ENCODE assay signal across 11 mouse cellular contexts in genomic region chr17:81579728-81580425, GRCm38 (mm10).
DNase-seq lines count a peak whose midpoint lies in the region; ATAC-seq and TF ChIP-seq lines count a peak whose summit lies in the region.
"Had no signal": no experiment of that assay in that cellular context is flagged by ENCODE, and none has a peak within 500 bp of the region (broad histone marks: within the 10 kb centered on the region; RNA-seq: fewer than 3 reads in every experiment).

No protein-coding gene starts in this region.

- DNase-seq in 3T3-L1 (ENCODE audit: low read depth, low spot score) = peak; percentile 5
- DNase-seq in lung, postnatal 0 days (ENCODE audit: low spot score) = peak; percentile 67
- DNase-seq in hindbrain, embryonic 14.5 days (ENCODE audit: low spot score) = no peak
- DNase-seq in left cerebral cortex, adult 2 months (ENCODE audit: extremely low spot score in 1 of 2, low spot score in 2 of 2) = no peak
- DNase-seq: right cerebral cortex, postnatal 14 days had no signal

- no peaks in the 10 kb centered on the region for H3K9me3 ChIP-seq in heart, embryonic 14.5 days (ENCODE audit: control insufficient read depth, low read length)
- no peaks in the 10 kb centered on the region for H3K9me3 ChIP-seq in lung, postnatal 0 days (ENCODE audit: low read length)
- no peaks in the 10 kb centered on the region for H3K9me3 ChIP-seq in hindbrain, embryonic 14.5 days (ENCODE audit: control insufficient read depth, low read length)
- 0 out of 2 replicates have a peak, but pooled peaks cover 3% of the 10 kb centered on the region for H3K9me3 ChIP-seq in midbrain, embryonic 13.5 days
- H3K9me3 ChIP-seq: embryonic facial prominence, embryonic 12.5 days; hindbrain, embryonic 15.5 days; limb, embryonic 13.5 days had no signal

- TF ChIP-seq CTCF in lung, postnatal 0 days (IDR thresholded peaks at IDR 0.05) = no peak
- no peak for TF ChIP-seq CTCF in left cerebral cortex, adult 2 months (IDR thresholded peaks at IDR 0.05)

- H3K27me3 ChIP-seq in heart, embryonic 14.5 days (ENCODE audit: control insufficient read depth, insufficient read depth, low read length) = no peaks in the 10 kb centered on the region
- H3K27me3 ChIP-seq in lung, postnatal 0 days (replicated peaks; ENCODE audit: insufficient read depth, low read length) = no peaks in the 10 kb centered on the region
- no peaks in the 10 kb centered on the region for H3K27me3 ChIP-seq in hindbrain, embryonic 14.5 days (ENCODE audit: control insufficient read depth, insufficient read depth, low read length)
- H3K27me3 ChIP-seq in midbrain, embryonic 13.5 days = no peaks in the 10 kb centered on the region
- H3K27me3 ChIP-seq: embryonic facial prominence, embryonic 12.5 days; hindbrain, embryonic 15.5 days; limb, embryonic 13.5 days had no signal

- intact Hi-C loops in left cerebral cortex, adult 2 months (cut with DNase I) = loop anchor here (5.0 kb wide), 1 partner anchor 78 kb away; no protein-coding TSS in a partner anchor

- peak overlapping the region; percentile 7; the same call in 1 of the 2 replicates for H3K4me2 ChIP-seq in heart, embryonic 14.5 days (ENCODE audit: low read length)
- H3K4me2 ChIP-seq in lung, postnatal 0 days (replicated peaks; ENCODE audit: low read depth, low read length) = no peak overlapping the region; the same call in 1 of the 2 replicates
- no peak overlapping the region for H3K4me2 ChIP-seq in hindbrain, embryonic 14.5 days (replicated peaks)
- no peak overlapping the region for H3K4me2 ChIP-seq in midbrain, embryonic 13.5 days (replicated peaks)
- H3K4me2 ChIP-seq: embryonic facial prominence, embryonic 12.5 days; hindbrain, embryonic 15.5 days; limb, embryonic 13.5 days had no signal

- ATAC-seq in common myeloid progenitor, adult 5-6 weeks (replicated peaks; ENCODE audit: low read depth, poor library complexity, severe bottlenecking) = peak; percentile 62
- 0 out of 2 replicates have a peak, but pooled peaks have one; percentile 41 for ATAC-seq in heart, embryonic 14.5 days (ENCODE audit: insufficient number of reproducible peaks, insufficient read depth, low FRiP score, low read depth)
- ATAC-seq in lung, postnatal 0 days = peak; percentile 65
- no peak for ATAC-seq in hindbrain, embryonic 14.5 days (ENCODE audit: low FRiP score)
- ATAC-seq in midbrain, embryonic 13.5 days = no peak

- no peak overlapping the region for H3K4me3 ChIP-seq in heart, embryonic 14.5 days (ENCODE audit: control insufficient read depth in 1 of 2, insufficient read depth in 1 of 2, low read depth in 1 of 2, low read length in 2 of 2)
- no peak overlapping the region for H3K4me3 ChIP-seq in lung, postnatal 0 days (ENCODE audit: low read depth, low read length)
- no peak overlapping the region for H3K4me3 ChIP-seq in hindbrain, embryonic 14.5 days (replicated peaks; ENCODE audit: low read length)
- no peak overlapping the region for H3K4me3 ChIP-seq in midbrain, embryonic 13.5 days (replicated peaks)
- H3K4me3 ChIP-seq in left cerebral cortex, adult 2 months = no peak overlapping the region
- H3K4me3 ChIP-seq: embryonic facial prominence, embryonic 12.5 days; hindbrain, embryonic 15.5 days; limb, embryonic 13.5 days had no signal

- 29% methylated on average over 10 of the region's 10 CpGs for WGBS in heart, embryonic 14.5 days
- WGBS in lung, postnatal 0 days = 35% methylated on average over 10 of the region's 10 CpGs
- 87% methylated on average over 10 of the region's 10 CpGs for WGBS in hindbrain, embryonic 14.5 days
- WGBS in midbrain, embryonic 13.5 days = 91% methylated on average over 10 of the region's 10 CpGs

- H3K36me3 ChIP-seq in heart, embryonic 14.5 days (ENCODE audit: control insufficient read depth, insufficient read depth, low read length) = peaks cover 9% of the 10 kb centered on the region
- H3K36me3 ChIP-seq in lung, postnatal 0 days (ENCODE audit: insufficient read depth, low read length) = no peaks in the 10 kb centered on the region
- no peaks in the 10 kb centered on the region for H3K36me3 ChIP-seq in hindbrain, embryonic 14.5 days (replicated peaks; ENCODE audit: control insufficient read depth, insufficient read depth)
- no peaks in the 10 kb centered on the region for H3K36me3 ChIP-seq in midbrain, embryonic 13.5 days
- H3K36me3 ChIP-seq: embryonic facial prominence, embryonic 12.5 days; hindbrain, embryonic 15.5 days had no signal

- H3K4me1 ChIP-seq in heart, embryonic 14.5 days (ENCODE audit: control insufficient read depth in 2 of 2, insufficient read depth in 2 of 2, low read length in 2 of 2) = peaks cover 4 to 26% of the 10 kb centered on the region in 2 experiments
- H3K4me1 ChIP-seq in lung, postnatal 0 days (ENCODE audit: insufficient read depth, low read depth, low read length) = no peaks in the 10 kb centered on the region
- H3K4me1 ChIP-seq in hindbrain, embryonic 14.5 days (replicated peaks; ENCODE audit: control insufficient read depth, insufficient read depth, low read length) = no peaks in the 10 kb centered on the region
- H3K4me1 ChIP-seq in midbrain, embryonic 13.5 days (replicated peaks) = no peaks in the 10 kb centered on the region
- H3K4me1 ChIP-seq: hindbrain, embryonic 15.5 days had no signal

- H3K27ac ChIP-seq in heart, embryonic 14.5 days (replicated peaks in 1 of 2; ENCODE audit: control insufficient read depth in 1 of 2, insufficient read depth in 1 of 2, low read depth in 2 of 2, low read length in 2 of 2) = peak overlapping the region; percentile 67 to 78
- H3K27ac ChIP-seq in lung, postnatal 0 days (ENCODE audit: low read length) = peak overlapping the region; percentile 59; the same call in 1 of the 2 replicates
- H3K27ac ChIP-seq in hindbrain, embryonic 14.5 days = no peak overlapping the region
- no peak overlapping the region for H3K27ac ChIP-seq in midbrain, embryonic 13.5 days
- H3K27ac ChIP-seq in left cerebral cortex, adult 2 months = no peak overlapping the region
- H3K27ac ChIP-seq: embryonic facial prominence, embryonic 12.5 days; hindbrain, embryonic 15.5 days; limb, embryonic 13.5 days had no signal

- TF ChIP-seq EP300 in lung, postnatal 0 days (IDR thresholded peaks at IDR 0.05) = no peak

- H3K9ac ChIP-seq in heart, embryonic 14.5 days (ENCODE audit: low read length) = no peak overlapping the region; the same call in 1 of the 2 replicates
- no peak overlapping the region for H3K9ac ChIP-seq in lung, postnatal 0 days (replicated peaks; ENCODE audit: low read depth)
- H3K9ac ChIP-seq in hindbrain, embryonic 14.5 days = no peak overlapping the region
- H3K9ac ChIP-seq in midbrain, embryonic 13.5 days (replicated peaks) = no peak overlapping the region
- H3K9ac ChIP-seq: embryonic facial prominence, embryonic 12.5 days; hindbrain, embryonic 15.5 days; limb, embryonic 13.5 days had no signal

Comparison
In these comparisons a context has a peak if more than half of its experiments do, and no peak if none do; other contexts are left out.
1. DNase-seq: peak in 3T3-L1 (single experiment) and lung, postnatal 0 days (single experiment); none in hindbrain, embryonic 14.5 days (single experiment) and left cerebral cortex, adult 2 months (0 of 2).
2. ATAC-seq: peak in common myeloid progenitor, adult 5-6 weeks (single experiment), heart, embryonic 14.5 days (single experiment) and lung, postnatal 0 days (single experiment); none in hindbrain, embryonic 14.5 days (single experiment) and midbrain, embryonic 13.5 days (single experiment).
3. H3K27ac ChIP-seq: peak in heart, embryonic 14.5 days (2 of 2) and lung, postnatal 0 days (single experiment); none in hindbrain, embryonic 14.5 days (single experiment), midbrain, embryonic 13.5 days (single experiment) and left cerebral cortex, adult 2 months (single experiment).